Mouse (Mus musculus): ENCODE results near the gene Rgs9. TPM values are rescaled to one million over a fixed set of nuclear protein-coding genes. Genes with fewer than 3 reads are reported as not detected.
"Not testable (repeated sequence)": the region's sequence is repeated elsewhere in the genome, so short reads cannot be mapped to it uniquely, and the experiment has no call there.

Rgs9 gene
- polyA plus RNA-seq (2015; fragmentation: Nextera tagmentation; extraction: Ambion mirVana), result 0.99 and 1.1 TPM in 2 replicates

GRCm38 (mm10) chr11:109297710-109298375 is at the start of gene Rgs9:
Gene Rgs9 (minus strand): TSS chr11:109298129.
- peak; percentile 98 for TF ChIP-seq CTCF (IDR thresholded peaks at IDR 0.05; ENCODE audit: low read depth)
- H3K9me3 ChIP-seq (replicated peaks; ENCODE audit: low read length), result no peaks in the 10 kb centered on the region
- H3K27ac ChIP-seq, result no peak within 1 kb of the TSS
- peak within 1 kb of the TSS; percentile 48 for H3K9ac ChIP-seq (ENCODE audit: low read depth, low read length)
- peaks cover 7% of the 10 kb centered on the region for H3K4me1 ChIP-seq (replicated peaks; ENCODE audit: insufficient read depth, low read length)
- H3K27me3 ChIP-seq (ENCODE audit: insufficient read depth, low read length), result peaks cover 9% of the 10 kb centered on the region
- H3K4me2 ChIP-seq (ENCODE audit: low read length), result peak within 1 kb of the TSS; percentile 75
- peak; percentile 93 for DNase-seq (ENCODE audit: low spot score)
- WGBS, result 3% methylated on average over 37 of the region's 37 CpGs
- H3K4me3 ChIP-seq (replicated peaks; ENCODE audit: low read depth, low read length), result peak within 1 kb of the TSS; percentile 33
- H3K36me3 ChIP-seq (ENCODE audit: insufficient read depth, low read length), result no peaks in the 10 kb centered on the region
- peak; percentile 95 for ATAC-seq (replicated peaks; ENCODE audit: low FRiP score, low read depth)

- DNase-seq (ENCODE audit: low spot score), result peak; percentile 50
- Histone ChIP-seq H3K36me3 (ENCODE audit: insufficient read depth, low read length) (no peaks in the 10 kb centered on the region), H3K4me1 (replicated peaks; ENCODE audit: insufficient read depth, low read length) (peaks cover 26% of the 10 kb centered on the region), H3K27ac (peak overlapping the region; percentile 57; the same call in 1 of the 2 replicates), H3K27me3 (ENCODE audit: insufficient read depth, low read length) (no peaks in the 10 kb centered on the region), H3K4me3 (replicated peaks; ENCODE audit: low read depth, low read length) (no peak overlapping the region), H3K4me2 (ENCODE audit: low read length) (no peak overlapping the region), H3K9ac (ENCODE audit: low read depth, low read length) (no peak overlapping the region; the same call in 1 of the 2 replicates), H3K9me3 (replicated peaks; ENCODE audit: low read length) (no peaks in the 10 kb centered on the region)
- ATAC-seq (replicated peaks; ENCODE audit: low FRiP score, low read depth), result peak; percentile 30; the same call in 1 of the 2 replicates
- WGBS, result 47% methylated on average over 10 of the region's 10 CpGs
- no peak for TF ChIP-seq CTCF (IDR thresholded peaks at IDR 0.05; ENCODE audit: low read depth)
Observed at GRCm38 (mm10) chr11:109347242-109347959, 49.5 kb upstream of the Rgs9 start.

GRCm38 (mm10) chr11:109343991-109344599 is 46.2 kb upstream of the Rgs9 start:
- H3K27ac ChIP-seq, result peak overlapping the region; percentile 63
- DNase-seq (ENCODE audit: low spot score) (peak; percentile 74), ATAC-seq (replicated peaks; ENCODE audit: low FRiP score, low read depth) (peak; percentile 61)
- 30% methylated on average over 10 of the region's 10 CpGs for WGBS
- TF ChIP-seq CTCF (IDR thresholded peaks at IDR 0.05; ENCODE audit: low read depth), result peak; percentile 65
- H3K4me1 ChIP-seq (replicated peaks; ENCODE audit: insufficient read depth, low read length), result peaks cover 26% of the 10 kb centered on the region
- H3K36me3 ChIP-seq (ENCODE audit: insufficient read depth, low read length), result no peaks in the 10 kb centered on the region
- H3K9ac ChIP-seq (ENCODE audit: low read depth, low read length), result no peak overlapping the region
- H3K4me2 ChIP-seq (ENCODE audit: low read length), result no peak overlapping the region
- H3K27me3 ChIP-seq (ENCODE audit: insufficient read depth, low read length), result no peaks in the 10 kb centered on the region
- no peak overlapping the region for H3K4me3 ChIP-seq (replicated peaks; ENCODE audit: low read depth, low read length)
- no peaks in the 10 kb centered on the region for H3K9me3 ChIP-seq (replicated peaks; ENCODE audit: low read length)

- Histone ChIP-seq H3K4me1 (replicated peaks; ENCODE audit: insufficient read depth, low read length) (peaks cover 25% of the 10 kb centered on the region), H3K27ac (peak overlapping the region; percentile 63; the same call in 1 of the 2 replicates), H3K27me3 (ENCODE audit: insufficient read depth, low read length) (no peaks in the 10 kb centered on the region), H3K36me3 (ENCODE audit: insufficient read depth, low read length) (no peaks in the 10 kb centered on the region), H3K4me3 (replicated peaks; ENCODE audit: low read depth, low read length) (no peak overlapping the region), H3K4me2 (ENCODE audit: low read length) (no peak overlapping the region), H3K9ac (ENCODE audit: low read depth, low read length) (no peak overlapping the region), H3K9me3 (replicated peaks; ENCODE audit: low read length) (no peaks in the 10 kb centered on the region)
- ATAC-seq (replicated peaks; ENCODE audit: low FRiP score, low read depth), result no peak
- TF ChIP-seq CTCF (IDR thresholded peaks at IDR 0.05; ENCODE audit: low read depth), result no peak
- DNase-seq (ENCODE audit: low spot score), result no peak
- WGBS, result 36% methylated on average over 7 of the region's 7 CpGs
Observed at GRCm38 (mm10) chr11:109343558-109343957, 45.6 kb upstream of the Rgs9 start.

- H3K9me3 ChIP-seq (replicated peaks; ENCODE audit: low read length); H3K4me3 ChIP-seq (replicated peaks; ENCODE audit: low read depth, low read length); H3K4me2 ChIP-seq (ENCODE audit: low read length); H3K27ac ChIP-seq; H3K36me3 ChIP-seq (ENCODE audit: insufficient read depth, low read length); H3K9ac ChIP-seq (ENCODE audit: low read depth, low read length); H3K27me3 ChIP-seq (ENCODE audit: insufficient read depth, low read length); DNase-seq (ENCODE audit: low spot score); ATAC-seq (replicated peaks; ENCODE audit: low FRiP score, low read depth): not testable (repeated sequence)
- WGBS, result 91% methylated on average over 4 of the region's 4 CpGs
- peaks cover 16% of the 10 kb centered on the region for H3K4me1 ChIP-seq (replicated peaks; ENCODE audit: insufficient read depth, low read length)
Observed at GRCm38 (mm10) chr11:109342666-109343065, 44.7 kb upstream of the Rgs9 start.

GRCm38 (mm10) chr11:109340541-109340940 is 42.6 kb upstream of the Rgs9 start:
- H3K27ac ChIP-seq, result no peak overlapping the region
- no peak overlapping the region for H3K9ac ChIP-seq (ENCODE audit: low read depth, low read length)
- H3K27me3 ChIP-seq (ENCODE audit: insufficient read depth, low read length), result no peaks in the 10 kb centered on the region
- DNase-seq (ENCODE audit: low spot score) (no peak), ATAC-seq (replicated peaks; ENCODE audit: low FRiP score, low read depth) (no peak)
- no peak for TF ChIP-seq CTCF (IDR thresholded peaks at IDR 0.05; ENCODE audit: low read depth)
- WGBS, result 57% methylated on average over 5 of the region's 5 CpGs
- H3K4me2 ChIP-seq (ENCODE audit: low read length), result no peak overlapping the region
- H3K9me3 ChIP-seq (replicated peaks; ENCODE audit: low read length), result no peaks in the 10 kb centered on the region
- H3K4me1 ChIP-seq (replicated peaks; ENCODE audit: insufficient read depth, low read length), result peaks cover 6% of the 10 kb centered on the region; the same call in 1 of the 2 replicates
- H3K4me3 ChIP-seq (replicated peaks; ENCODE audit: low read depth, low read length), result no peak overlapping the region
- no peaks in the 10 kb centered on the region for H3K36me3 ChIP-seq (ENCODE audit: insufficient read depth, low read length)

Measured in kidney, postnatal 0 days (tissue).